Mouse (Mus musculus) adipocyte (in vitro differentiated cells): Measurements from ENCODE around the gene P3h3.

ENCODE experiments used
- DNase-seq: peaks from one replicate; pipeline ENCODE4 v3.0.0-alpha.2; 2016; ENCODE audit warnings: low spot score

Gene P3h3

DNA sequence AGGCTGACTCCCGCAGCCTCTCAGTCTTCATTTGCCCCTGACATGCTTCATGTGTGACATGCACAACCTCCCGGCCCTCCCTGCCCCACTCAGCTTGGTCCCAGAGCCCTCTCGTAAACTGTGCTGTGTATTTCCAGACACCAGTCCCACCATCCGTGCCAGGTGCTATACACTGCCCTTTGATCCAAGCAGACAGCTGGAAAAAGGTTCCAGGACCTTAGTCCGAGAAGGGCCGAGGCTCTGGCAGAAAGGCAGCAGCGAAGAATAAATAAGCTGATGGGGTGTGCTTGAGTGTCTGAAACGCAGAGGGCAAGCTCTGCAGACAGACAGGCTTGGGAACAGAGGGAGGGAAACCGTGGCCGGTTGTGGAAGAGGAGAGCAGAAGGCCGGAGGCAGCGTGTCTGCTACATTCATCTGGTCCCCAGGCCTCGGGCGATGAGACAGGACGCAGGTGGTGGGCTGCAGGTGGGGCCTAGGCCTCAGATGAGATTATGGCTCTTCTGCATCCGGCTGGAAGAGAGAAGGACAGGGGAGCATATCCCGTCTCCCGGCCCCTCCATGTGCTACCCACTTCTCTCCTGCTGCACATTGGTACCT is 8.3 kb upstream of the P3h3 start:
- DNase-seq = no peak

DNA sequence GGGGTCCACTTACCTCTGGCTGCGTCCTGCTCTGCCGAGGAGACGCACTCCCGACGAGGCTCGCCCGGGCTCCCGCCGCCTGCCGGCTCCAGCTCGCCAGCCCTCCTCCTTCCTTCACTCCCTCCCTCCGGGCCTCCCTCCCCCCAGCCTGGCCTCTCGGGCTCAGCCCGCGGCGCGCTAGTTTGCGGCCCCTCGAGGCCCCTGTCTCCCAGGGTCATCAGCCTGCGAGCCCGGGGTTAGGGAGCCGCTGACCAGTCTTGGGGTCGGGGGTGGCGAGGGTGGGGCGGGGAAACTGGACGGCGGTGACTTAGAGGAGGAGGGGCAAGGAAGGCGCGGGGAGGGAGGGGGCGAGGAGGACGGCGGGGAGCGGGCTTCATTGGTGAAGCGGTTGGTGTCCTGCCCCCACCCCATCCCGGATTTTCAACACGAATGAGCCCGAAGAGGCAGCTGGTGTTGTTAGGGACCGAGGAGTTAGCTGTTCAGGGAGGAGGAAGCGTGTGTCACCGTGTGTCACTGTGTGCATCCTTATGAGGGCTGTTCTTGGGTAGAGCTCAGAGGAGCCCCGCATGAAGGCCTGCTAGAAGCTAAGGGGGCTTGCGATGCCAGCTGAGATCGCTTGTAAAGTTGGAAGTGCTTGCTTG is 6.2 kb upstream of the P3h3 start, which contains the start of gene Gpr162:
Gene Gpr162, minus strand, starts transcription at position 326 of the 641 bp plus-strand sequence.
- DNase-seq = no peak

DNA sequence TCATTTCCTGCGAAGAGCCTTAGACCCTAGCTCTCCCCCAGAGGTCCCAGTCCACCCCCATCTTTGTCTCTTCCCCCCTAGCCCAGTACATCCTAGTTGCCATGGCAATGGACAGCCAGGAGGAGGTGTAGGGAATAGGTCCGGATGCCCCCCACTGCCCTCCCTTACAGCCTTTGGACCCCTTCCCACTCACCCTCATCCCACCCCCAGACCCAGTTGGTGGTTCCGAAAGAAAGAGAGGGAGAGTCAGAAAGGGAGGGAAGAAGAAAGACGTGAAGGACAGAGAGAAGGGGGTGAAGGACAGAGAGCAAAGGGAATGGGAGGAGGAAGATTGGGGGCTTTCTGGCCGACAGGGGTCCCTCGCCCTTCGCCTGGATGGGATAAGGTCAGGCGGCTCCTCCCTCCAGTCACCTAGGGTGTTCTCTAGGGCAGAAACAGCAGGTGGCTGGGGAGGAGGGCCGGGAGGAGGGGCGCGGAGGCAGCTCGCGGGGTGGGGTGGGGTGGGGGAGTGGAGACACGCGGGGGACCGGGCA is 5.6 kb upstream of the P3h3 start:
- no peak for DNase-seq

- DNase-seq = no peak
Measured at GRCm38 (mm10) chr6:124862406-124863124, 5.0 kb upstream of the P3h3 start.

DNA sequence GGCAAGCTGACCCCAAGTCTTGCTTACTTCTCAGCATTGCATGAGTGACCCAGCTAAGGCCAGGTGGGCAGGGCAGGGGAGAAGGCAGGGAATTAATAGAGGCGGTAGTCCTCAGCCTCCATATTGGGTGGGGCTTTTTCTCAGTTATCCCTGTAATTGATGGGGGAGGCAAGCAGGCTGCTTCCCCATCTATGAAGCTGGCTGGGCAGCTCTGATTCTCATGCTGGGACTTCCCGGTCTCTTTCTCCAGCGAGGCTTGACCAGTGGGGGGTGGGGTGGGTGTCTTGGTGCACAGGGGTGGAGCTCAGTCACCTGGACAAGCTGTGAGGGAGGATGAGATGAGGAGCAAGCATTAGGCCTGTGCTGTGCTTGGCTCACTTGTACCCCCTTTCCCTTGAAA is 4.2 kb upstream of the P3h3 start:
- DNase-seq = no peak

DNA sequence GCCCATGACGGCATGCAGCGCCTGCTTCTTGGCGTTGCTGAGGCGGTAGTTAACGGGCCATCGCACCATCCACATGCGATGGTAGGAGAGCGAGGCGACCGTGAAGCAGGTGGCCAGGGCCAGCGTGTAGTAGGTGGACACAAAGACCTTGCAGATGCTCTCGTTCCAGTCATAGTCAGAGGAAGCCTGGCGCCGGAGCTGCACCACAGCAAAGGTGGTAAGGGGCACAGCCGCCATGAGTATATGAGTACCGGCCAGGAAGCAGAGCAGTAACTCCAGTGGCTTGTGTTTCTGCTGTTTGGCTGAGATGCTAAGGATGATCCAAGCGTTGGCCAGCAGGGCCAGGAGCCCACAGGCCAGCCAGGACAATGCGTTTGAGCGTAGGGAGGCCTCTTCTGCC is 3.7 kb upstream of the P3h3 start:
- DNase-seq = no peak

DNA sequence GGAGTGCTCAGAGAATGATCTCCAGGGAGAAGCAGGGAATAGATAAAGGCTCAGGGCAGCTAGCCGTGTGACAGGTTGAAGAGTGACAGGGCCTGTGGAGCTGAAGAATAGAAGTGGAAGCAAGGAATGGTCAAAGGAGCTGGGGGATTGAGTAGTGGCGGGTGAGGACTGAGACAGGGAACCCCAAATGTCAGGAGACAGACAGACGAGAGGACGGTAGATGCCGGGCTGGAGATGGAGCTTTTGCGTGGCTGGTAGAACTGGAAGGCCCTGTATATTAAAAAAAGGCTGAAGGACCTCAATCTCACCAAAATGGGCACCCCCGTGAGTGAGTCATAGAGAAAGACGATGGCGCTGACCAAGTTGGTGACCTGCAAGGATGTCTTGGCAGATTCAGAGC is 3.0 kb upstream of the P3h3 start:
- DNase-seq = no peak

DNA sequence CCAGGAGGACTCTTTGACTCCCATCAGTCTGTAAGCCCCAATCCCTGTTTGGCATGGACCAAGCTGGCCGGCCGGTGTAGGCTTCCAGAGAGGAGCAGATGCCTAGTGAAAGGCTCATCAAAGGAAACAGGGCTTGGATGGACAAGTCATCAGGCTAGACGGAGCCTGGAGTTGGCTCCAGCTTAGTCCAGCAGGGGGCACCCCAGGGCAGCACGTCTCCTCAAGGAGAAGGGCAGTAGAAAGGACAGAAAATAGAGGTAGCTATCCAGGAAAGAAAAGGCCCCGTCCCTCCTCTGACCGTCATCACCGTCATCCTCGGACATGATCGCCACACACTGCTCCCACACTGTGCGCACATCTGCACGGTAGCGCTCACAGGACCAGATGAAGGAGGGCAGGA is 2.2 kb upstream of the P3h3 start:
- DNase-seq = peak; percentile 90

DNA sequence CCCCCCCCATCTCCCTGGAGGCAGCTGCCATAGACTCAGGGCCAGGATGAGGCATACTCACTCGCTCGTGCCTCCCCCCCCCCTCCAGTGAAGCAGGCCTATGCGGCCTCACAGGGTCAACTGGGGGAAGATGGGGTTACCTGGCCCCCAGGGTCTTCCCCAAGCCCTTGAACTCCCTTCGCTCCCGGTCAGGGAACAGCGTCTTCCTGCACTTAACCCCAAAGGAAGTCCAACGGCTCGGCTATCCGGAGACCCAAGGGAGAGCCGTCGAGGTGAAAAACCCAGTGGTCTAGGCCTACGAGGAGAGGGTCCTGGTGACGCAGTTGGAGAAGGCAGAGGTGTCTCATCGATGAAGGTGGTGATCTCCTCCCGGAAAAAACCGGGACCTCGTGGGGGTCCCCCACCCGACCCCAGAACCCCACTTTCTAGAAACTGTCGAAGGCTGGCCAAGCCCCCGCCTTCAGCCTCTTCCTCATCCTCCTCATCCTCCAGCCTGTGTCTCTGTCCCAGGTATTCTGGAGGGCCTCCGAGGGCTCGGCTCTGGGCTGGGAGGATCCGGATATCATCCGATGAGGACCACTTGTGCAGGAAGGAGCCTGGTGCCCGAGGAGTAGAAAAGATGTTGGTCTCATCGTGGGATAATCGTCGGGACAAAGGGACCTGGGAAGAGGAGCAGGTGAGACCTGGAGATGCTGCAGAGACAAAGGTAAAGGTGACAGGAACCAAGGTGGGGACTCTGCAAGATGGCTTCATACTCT is 1.2 kb upstream of the P3h3 start:
- no peak for DNase-seq

GRCm38 (mm10) chr6:124857840-124858530 is 433 bp upstream of the P3h3 start:
- no peak for DNase-seq

GRCm38 (mm10) chr6:124856321-124856720 is 1.2 kb downstream of the P3h3 start:
- DNase-seq = no peak

- no peak for DNase-seq
Measured at GRCm38 (mm10) chr6:124854647-124855046, 2.9 kb downstream of the P3h3 start.

DNA sequence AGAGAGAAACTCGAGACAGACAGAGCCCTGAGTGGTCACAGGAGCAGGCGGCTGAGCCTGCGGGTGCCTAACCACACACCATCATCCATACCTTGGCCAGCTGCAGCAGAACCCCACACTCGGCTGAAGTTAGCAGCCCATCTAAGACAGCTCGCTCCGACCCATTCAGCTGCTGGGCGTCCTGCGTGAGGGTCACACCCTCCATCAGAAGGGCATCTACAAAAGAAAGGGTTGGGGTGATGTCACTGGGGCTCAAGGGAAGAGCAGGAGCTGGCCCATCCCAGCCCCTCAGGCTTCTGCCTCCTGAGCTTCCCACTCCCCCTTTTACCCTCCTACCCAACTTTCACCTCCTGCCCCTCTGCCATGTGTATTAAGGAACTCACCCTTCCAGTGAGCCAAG is 7.0 kb downstream of the P3h3 start:
- DNase-seq = no peak

GRCm38 (mm10) chr6:124847305-124847704 is 10.2 kb downstream of the P3h3 start:
- DNase-seq = peak; percentile 88

GRCm38 (mm10) chr6:124840241-124841167 is 17.0 kb downstream of the P3h3 start, which contains the start of gene Gnb3:
Gene Gnb3, minus strand, starts transcription at chr6:124840275.
- no peak for DNase-seq

DNA sequence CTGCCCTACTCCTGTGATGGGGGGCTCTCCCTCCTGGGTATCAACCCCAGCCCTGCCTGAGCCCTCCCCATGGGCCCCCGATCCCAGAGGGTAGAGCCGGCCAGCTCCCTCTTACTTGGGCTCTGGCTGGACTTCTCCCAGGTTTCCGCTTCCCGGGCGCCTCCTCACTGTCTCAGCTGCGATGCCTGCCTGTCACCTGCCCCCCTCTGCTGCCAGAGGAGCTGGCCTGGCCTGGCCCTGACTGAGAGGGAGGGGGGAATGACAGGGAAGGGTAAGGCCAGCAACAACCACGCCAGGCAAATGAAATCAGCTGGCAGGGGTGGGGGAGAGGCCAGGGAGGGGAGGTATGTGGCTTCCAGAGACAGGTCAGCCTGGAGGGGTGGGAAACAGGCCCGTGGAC is 17.7 kb downstream of the P3h3 start:
- DNase-seq = no peak

- no peak for DNase-seq
Measured at GRCm38 (mm10) chr6:124836411-124836810, 21.1 kb downstream of the P3h3 start.

DNA sequence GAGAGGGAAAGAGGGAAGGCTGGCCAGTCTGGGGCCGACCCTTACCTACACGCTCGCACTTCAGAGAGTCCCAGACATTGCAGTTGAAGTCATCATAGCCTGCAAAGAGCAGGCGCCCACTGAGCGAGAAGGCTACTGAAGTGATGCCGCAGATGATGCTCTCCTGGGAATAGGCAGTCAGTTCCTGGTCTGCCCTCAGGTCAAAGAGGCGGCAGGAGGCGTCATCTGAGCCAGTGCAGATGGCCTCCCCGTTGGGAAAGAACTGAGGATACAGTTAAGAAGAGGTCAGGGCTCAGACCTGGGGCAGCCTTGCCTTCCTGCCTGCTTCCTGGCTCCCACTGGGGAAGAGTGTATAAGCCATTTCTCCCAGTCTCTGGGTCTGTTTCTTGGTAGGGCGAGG is 22.0 kb downstream of the P3h3 start:
- no peak for DNase-seq

DNA sequence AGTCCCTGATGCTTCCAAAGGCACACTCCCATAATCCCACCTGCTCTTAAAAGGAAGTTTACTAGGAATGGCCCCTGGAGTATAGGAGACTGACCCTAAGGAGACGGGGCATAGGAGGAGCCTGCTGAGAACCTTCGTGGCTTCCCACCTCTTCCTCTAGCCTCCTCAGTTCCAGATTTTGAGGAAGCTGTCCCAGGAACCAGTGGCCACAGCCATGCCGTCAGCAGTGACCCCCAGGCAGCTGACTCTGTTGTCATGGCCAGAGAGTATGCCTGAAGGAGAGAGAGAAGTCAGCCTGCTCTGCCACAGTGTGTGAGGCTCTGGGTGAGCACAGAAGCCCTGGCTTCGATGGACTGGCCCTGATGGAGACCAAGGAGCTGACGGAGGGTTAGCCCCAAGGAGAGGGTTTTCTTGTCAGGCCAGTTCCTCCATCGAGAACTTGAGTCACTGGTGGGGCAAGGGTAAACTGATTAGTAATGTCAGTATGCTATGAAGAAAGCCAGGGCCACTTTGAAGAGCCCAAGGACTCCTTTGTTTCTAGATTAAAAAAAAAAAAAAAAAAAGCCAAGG is 23.0 kb downstream of the P3h3 start:
- DNase-seq = no peak

GRCm38 (mm10) chr6:124831649-124832048 is 25.9 kb downstream of the P3h3 start:
- no peak for DNase-seq
